Mouse (Mus musculus): ENCODE results near the gene Alkbh4.

- TF ChIP-seq POLR2A (IDR thresholded peaks at IDR 0.05; ENCODE audit: borderline replicate concordance, extremely low read depth, low read depth, low read length) (no peak), CTCF (IDR thresholded peaks at IDR 0.05; ENCODE audit: insufficient read depth, low read length) (no peak)
Measured at GRCm38 (mm10) chr5:136109042-136109441, 26.9 kb upstream of the Alkbh4 start.

Measured in lung, adult 2 months (tissue).